8 mouse cellular contexts compared by ENCODE assay signal in the genomic region with DNA sequence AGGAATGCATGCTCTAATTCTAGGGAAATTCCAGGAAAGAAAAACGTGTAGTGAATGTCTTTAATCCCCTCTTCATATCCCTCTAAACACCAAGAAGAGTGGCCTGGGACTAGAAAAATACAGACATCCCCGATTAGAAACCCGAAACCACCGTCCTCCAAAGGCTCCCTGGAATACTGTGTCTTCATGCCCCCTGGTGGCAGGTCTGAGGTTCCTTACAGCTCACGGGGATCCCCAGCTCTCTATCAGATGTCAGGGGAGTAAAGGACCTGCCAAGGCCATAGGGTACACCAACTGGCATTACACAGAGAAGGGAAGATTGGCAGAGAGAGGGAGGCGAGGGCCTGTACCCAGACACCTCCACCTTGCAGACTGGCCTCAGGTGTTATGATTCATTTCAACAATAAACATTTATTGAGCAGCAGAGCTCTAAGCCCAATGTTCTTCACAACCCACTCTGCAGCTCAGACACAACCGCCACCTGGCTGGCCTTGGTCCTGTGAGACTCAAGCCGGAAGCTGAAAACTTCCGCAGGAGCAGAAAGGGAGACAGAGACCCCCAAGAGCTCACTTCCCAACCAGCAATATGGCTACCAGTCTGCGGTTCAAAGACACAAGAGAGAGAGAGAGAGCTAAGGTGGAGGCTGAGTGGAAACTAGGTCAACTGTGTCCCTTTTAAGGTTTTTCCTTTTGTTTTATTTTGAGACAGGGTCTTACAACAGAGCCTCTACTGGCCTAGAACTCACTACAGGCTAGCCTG. TPM values are rescaled to one million over a fixed set of nuclear protein-coding genes. Genes with fewer than 3 reads are reported as not detected.
A peak's percentile ranks its signal among the peaks of the same experiment; 100 is the strongest.
DNase-seq lines count a peak whose midpoint lies in the region; ATAC-seq and TF ChIP-seq lines count a peak whose summit lies in the region.

No protein-coding gene starts in this region.

- 46% methylated on average over 10 of the region's 10 CpGs for WGBS in forebrain, embryonic 11.5 days
- 47% methylated on average over 10 of the region's 10 CpGs for WGBS in forebrain, embryonic 15.5 days
- WGBS in kidney, adult 2 months, result 41% methylated on average over 10 of the region's 10 CpGs
- 32% methylated on average over 10 of the region's 10 CpGs for WGBS in stomach, embryonic 15.5 days

- H3K27ac ChIP-seq in forebrain, embryonic 11.5 days (ENCODE audit: low read depth, low read length), result no peak overlapping the region
- no peak overlapping the region for H3K27ac ChIP-seq in forebrain, embryonic 15.5 days (replicated peaks)
- H3K27ac ChIP-seq in kidney, adult 2 months (ENCODE audit: insufficient read depth, low read depth, low read length), result no peak overlapping the region
- H3K27ac ChIP-seq in stomach, embryonic 15.5 days, result no peak overlapping the region

- no peak overlapping the region for H3K9ac ChIP-seq in forebrain, embryonic 11.5 days (ENCODE audit: low read length)
- H3K9ac ChIP-seq in forebrain, embryonic 15.5 days (replicated peaks), result no peak overlapping the region
- no peak overlapping the region for H3K9ac ChIP-seq in stomach, embryonic 15.5 days

- H3ac ChIP-seq in C2C12 (ENCODE audit: control insufficient read depth, insufficient read length, low read depth), result no peak overlapping the region

- H3K4me1 ChIP-seq in forebrain, embryonic 11.5 days (replicated peaks; ENCODE audit: control insufficient read depth, insufficient read depth, low read length), result peaks cover 5% of the 10 kb centered on the region; the same call in 1 of the 2 replicates
- H3K4me1 ChIP-seq in forebrain, embryonic 15.5 days, result peaks cover 4% of the 10 kb centered on the region
- H3K4me1 ChIP-seq in kidney, adult 2 months (ENCODE audit: control insufficient read depth, insufficient read depth, low read length), result peaks cover 2% of the 10 kb centered on the region; the same call in 1 of the 2 replicates
- H3K4me1 ChIP-seq in stomach, embryonic 15.5 days, result peaks cover 29% of the 10 kb centered on the region

- no peaks in the 10 kb centered on the region; the same call in 1 of the 2 replicates for H3K27me3 ChIP-seq in forebrain, embryonic 11.5 days (ENCODE audit: control insufficient read depth, insufficient read depth, low read length)
- no peaks in the 10 kb centered on the region for H3K27me3 ChIP-seq in forebrain, embryonic 15.5 days
- no peaks in the 10 kb centered on the region for H3K27me3 ChIP-seq in C2C12 (ENCODE audit: control insufficient read depth, insufficient read depth, insufficient read length)
- no peaks in the 10 kb centered on the region for H3K27me3 ChIP-seq in kidney, adult 2 months (replicated peaks; ENCODE audit: control insufficient read depth, insufficient read depth, low read length)
- no peaks in the 10 kb centered on the region for H3K27me3 ChIP-seq in stomach, embryonic 15.5 days (replicated peaks)

- no peak overlapping the region for H3K4me3 ChIP-seq in forebrain, embryonic 11.5 days (ENCODE audit: low read depth, low read length)
- no peak overlapping the region for H3K4me3 ChIP-seq in forebrain, embryonic 15.5 days
- H3K4me3 ChIP-seq in C2C12 (ENCODE audit: insufficient read depth, poor library complexity, severe bottlenecking), result no peak overlapping the region
- H3K4me3 ChIP-seq in kidney, adult 2 months (ENCODE audit: insufficient read depth, low read depth, low read length), result no peak overlapping the region
- no peak overlapping the region for H3K4me3 ChIP-seq in stomach, embryonic 15.5 days (replicated peaks)

- H3K9me3 ChIP-seq in forebrain, embryonic 11.5 days (ENCODE audit: control insufficient read depth, low read length), result no peaks in the 10 kb centered on the region
- H3K9me3 ChIP-seq in forebrain, embryonic 15.5 days, result no peaks in the 10 kb centered on the region
- H3K9me3 ChIP-seq in stomach, embryonic 15.5 days, result no peaks in the 10 kb centered on the region

- ATAC-seq in forebrain, embryonic 11.5 days (replicated peaks; ENCODE audit: low FRiP score), result no peak
- ATAC-seq in forebrain, embryonic 15.5 days (replicated peaks), result no peak; the same call in 1 of the 2 replicates
- ATAC-seq in stomach, embryonic 15.5 days (ENCODE audit: insufficient read depth, low FRiP score, low read depth), result peak; percentile 54; the same call in 1 of the 2 replicates

- no peak overlapping the region for H3K4me2 ChIP-seq in forebrain, embryonic 11.5 days (ENCODE audit: low read depth, low read length, severe bottlenecking)
- no peak overlapping the region for H3K4me2 ChIP-seq in forebrain, embryonic 15.5 days (replicated peaks)
- no peak overlapping the region for H3K4me2 ChIP-seq in stomach, embryonic 15.5 days

- peaks cover 18% of the 10 kb centered on the region for H3K79me3 ChIP-seq in C2C12 (ENCODE audit: low read depth)

- no peak for TF ChIP-seq POLR2A in kidney, adult 2 months (IDR thresholded peaks at IDR 0.05; ENCODE audit: low read depth, low read length)

- peak; percentile 26 for TF ChIP-seq CTCF in C2C12 (IDR thresholded peaks at IDR 0.05; ENCODE audit: control insufficient read depth, insufficient read depth, insufficient read length)
- TF ChIP-seq CTCF in kidney, adult 2 months (conservative IDR thresholded peaks at IDR 0.05; ENCODE audit: insufficient read depth, insufficient read length, low read depth, low read length), result peak; percentile 83

- DNase-seq in forebrain, embryonic 11.5 days (ENCODE audit: low spot score), result peak; percentile 74
- peak; percentile 40 for DNase-seq in c-Kit-positive CD71-positive TER-119-negative erythroid progenitor cells, embryonic 14.5 days (ENCODE audit: low read depth)
- DNase-seq in forelimb bud, embryonic 11.5 days (ENCODE audit: low read depth, low spot score), result peak; percentile 62
- DNase-seq in kidney, adult 2 months, result peak; percentile 83
- peak; percentile 76 to 84 for DNase-seq in lung, adult 18-20 months

- H3K79me2 ChIP-seq in C2C12 (ENCODE audit: control insufficient read depth, insufficient read depth), result peaks cover 38% of the 10 kb centered on the region

- H3K36me3 ChIP-seq in forebrain, embryonic 11.5 days (ENCODE audit: control insufficient read depth, insufficient read depth, low read length), result no peaks in the 10 kb centered on the region
- no peaks in the 10 kb centered on the region for H3K36me3 ChIP-seq in forebrain, embryonic 15.5 days
- H3K36me3 ChIP-seq in C2C12 (ENCODE audit: control insufficient read depth, insufficient read depth), result peaks cover 55% of the 10 kb centered on the region
- H3K36me3 ChIP-seq in kidney, adult 2 months (ENCODE audit: control insufficient read depth, insufficient read depth, low read length), result no peaks in the 10 kb centered on the region
- H3K36me3 ChIP-seq in stomach, embryonic 15.5 days, result peaks cover 6% of the 10 kb centered on the region

TF ChIP-seq in C2C12, 6 proteins besides CTCF, POLR2A, EP300 and RAD21:
- TF ChIP-seq MYOD1 (IDR thresholded peaks at IDR 0.05; ENCODE audit: control insufficient read depth, insufficient read length, low read depth) (no peak), CEBPB (IDR thresholded peaks at IDR 0.05; ENCODE audit: low read depth) (no peak), MAX (IDR thresholded peaks at IDR 0.05) (no peak), MYOG (IDR thresholded peaks at IDR 0.05; ENCODE audit: control insufficient read depth, extremely low read depth, insufficient read length) (no peak), USF1 (IDR thresholded peaks at IDR 0.05; ENCODE audit: low read depth) (no peak), FOSL1 (IDR thresholded peaks at IDR 0.05; ENCODE audit: insufficient read depth, low read length, poor library complexity, severe bottlenecking) (no peak)

RNA-seq across cellular contexts. Expression of a gene that starts 6.4 kb away (rescaled TPM):
- polyA plus RNA-seq in forebrain, embryonic 11.5 days (2014; fragmentation: Nextera tagmentation; extraction: Ambion mirVana), result 17.8 and 18.9 TPM in 2 replicates
- polyA plus RNA-seq in forebrain, embryonic 15.5 days (2015; fragmentation: Nextera tagmentation; extraction: Ambion mirVana), result 13.5 and 14.4 TPM in 2 replicates
- 185 TPM for polyA plus RNA-seq in C2C12 (2012; fragmentation: generic; extraction: Trizol)
- 11.9 and 13.9 TPM in 2 replicates for polyA plus RNA-seq in kidney, adult 2 months (2012; rRNA removed)
- 57.6 and 61.7 TPM in 2 replicates for polyA plus RNA-seq in stomach, embryonic 15.5 days (2015; fragmentation: Nextera tagmentation; extraction: Ambion mirVana)

RNA-seq across cellular contexts. Expression of a gene that starts 7.2 kb away (rescaled TPM):
- 36.6 and 41.2 TPM in 2 replicates for polyA plus RNA-seq in forebrain, embryonic 11.5 days (2014; fragmentation: Nextera tagmentation; extraction: Ambion mirVana)
- polyA plus RNA-seq in forebrain, embryonic 15.5 days (2015; fragmentation: Nextera tagmentation; extraction: Ambion mirVana), result 16.9 and 17.3 TPM in 2 replicates
- 250 TPM for polyA plus RNA-seq in C2C12 (2012; fragmentation: generic; extraction: Trizol)
- polyA plus RNA-seq in kidney, adult 2 months (2012; rRNA removed), result 12.5 and 15.9 TPM in 2 replicates
- 89.1 and 100 TPM in 2 replicates for polyA plus RNA-seq in stomach, embryonic 15.5 days (2015; fragmentation: Nextera tagmentation; extraction: Ambion mirVana)

RNA-seq across cellular contexts. Expression of a gene that starts 10.7 kb away (rescaled TPM):
- 33.3 and 35.5 TPM in 2 replicates for polyA plus RNA-seq in forebrain, embryonic 11.5 days (2014; fragmentation: Nextera tagmentation; extraction: Ambion mirVana)
- polyA plus RNA-seq in forebrain, embryonic 15.5 days (2015; fragmentation: Nextera tagmentation; extraction: Ambion mirVana), result 51.4 and 55.4 TPM in 2 replicates
- polyA plus RNA-seq in C2C12 (2012; fragmentation: generic; extraction: Trizol), result 127 TPM
- polyA plus RNA-seq in kidney, adult 2 months (2012; rRNA removed), result 220 and 229 TPM in 2 replicates
- polyA plus RNA-seq in stomach, embryonic 15.5 days (2015; fragmentation: Nextera tagmentation; extraction: Ambion mirVana), result 163 and 173 TPM in 2 replicates

RNA-seq across cellular contexts. Expression of a gene that starts 33.4 kb away (rescaled TPM):
- 104 and 115 TPM in 2 replicates for polyA plus RNA-seq in forebrain, embryonic 11.5 days (2014; fragmentation: Nextera tagmentation; extraction: Ambion mirVana)
- polyA plus RNA-seq in forebrain, embryonic 15.5 days (2015; fragmentation: Nextera tagmentation; extraction: Ambion mirVana), result 103 and 112 TPM in 2 replicates
- polyA plus RNA-seq in C2C12 (2012; fragmentation: generic; extraction: Trizol), result 83.4 TPM
- 29.3 and 32.0 TPM in 2 replicates for polyA plus RNA-seq in kidney, adult 2 months (2012; rRNA removed)
- polyA plus RNA-seq in stomach, embryonic 15.5 days (2015; fragmentation: Nextera tagmentation; extraction: Ambion mirVana), result 108 TPM in 2 replicates

RNA-seq across cellular contexts. Expression of a gene that starts 33.5 kb away (rescaled TPM):
- polyA plus RNA-seq in forebrain, embryonic 11.5 days (2014; fragmentation: Nextera tagmentation; extraction: Ambion mirVana), result 0.41 and 0.85 TPM in 2 replicates
- 0.67 and 0.69 TPM in 2 replicates for polyA plus RNA-seq in forebrain, embryonic 15.5 days (2015; fragmentation: Nextera tagmentation; extraction: Ambion mirVana)
- polyA plus RNA-seq in C2C12 (2012; fragmentation: generic; extraction: Trizol), result 0.12 TPM
- polyA plus RNA-seq in kidney, adult 2 months (2012; rRNA removed), result 0.13 and 0.34 TPM in 2 replicates
- 0.51 and 0.59 TPM in 2 replicates for polyA plus RNA-seq in stomach, embryonic 15.5 days (2015; fragmentation: Nextera tagmentation; extraction: Ambion mirVana)
